Mouse (Mus musculus) MEL (cell line): ENCODE results near the gene Ccdc194. TPM values are rescaled to one million over a fixed set of nuclear protein-coding genes. Genes with fewer than 3 reads are reported as not detected.
A peak's percentile ranks its signal among the peaks of the same experiment; 100 is the strongest.

Experiments
- DNase-seq: peaks from one replicate; pipeline ENCODE4 v3.0.0; 2011; ENCODE audit warnings: low read depth, low spot score
- H3K27ac ChIP-seq: 2 replicates; pipeline ENCODE4 v1.5.1; 2012; ENCODE audit warnings: low read depth, mild to moderate bottlenecking, control low read depth, low read length, moderate library complexity; ENCODE audit not compliant: control insufficient read depth
- H3K27me3 ChIP-seq, 2 experiments: fragments of 150-350 bp in 1 of 2; sonication (generic) in 1 of 2; 2 replicates each; pipeline ENCODE4 v1.6.1; 2012; ENCODE audit warnings: low read length in 2 of 2, mild to moderate bottlenecking in 2 of 2, improper control_type of control experiment in 1 of 2, moderate library complexity in 1 of 2; ENCODE audit not compliant: insufficient read depth in 2 of 2, control insufficient read depth in 1 of 2
- H3K36me3 ChIP-seq, 2 experiments: 2 replicates each; pipeline ENCODE4 v1.6.1; 2012 to 2014; ENCODE audit warnings: low read length in 2 of 2, improper control_type of control experiment in 1 of 2, inconsistent platforms in 1 of 2, mild to moderate bottlenecking in 1 of 2; ENCODE audit not compliant: insufficient read depth in 2 of 2, control insufficient read depth in 1 of 2
- H3K4me1 ChIP-seq, 2 experiments: fragments of 150-350 bp in 1 of 2; sonication (generic) in 1 of 2; 2 replicates each; pipeline ENCODE4 v1.6.1; 2012; ENCODE audit warnings: low read length in 2 of 2, improper control_type of control experiment in 1 of 2, mild to moderate bottlenecking in 1 of 2; ENCODE audit not compliant: insufficient read depth in 2 of 2, control insufficient read depth in 1 of 2
- H3K4me3 ChIP-seq, 2 experiments: fragments of 150-350 bp in 1 of 2; sonication (generic) in 1 of 2; 2 replicates each; pipeline ENCODE4 v1.5.1; 2012; ENCODE audit warnings: low read depth in 2 of 2, low read length in 2 of 2, mild to moderate bottlenecking in 2 of 2, moderate library complexity in 2 of 2, control low read depth in 1 of 2, improper control_type of control experiment in 1 of 2; ENCODE audit not compliant: control insufficient read depth in 1 of 2, insufficient read depth in 1 of 2
- H3K79me2 ChIP-seq: 2 replicates; pipeline ENCODE4 v1.6.1; 2012; ENCODE audit warnings: mild to moderate bottlenecking, low read length, moderate library complexity; ENCODE audit not compliant: control insufficient read depth, poor library complexity, insufficient read depth
- H3K9ac ChIP-seq: 2 replicates; pipeline ENCODE4 v1.6.1; 2012; ENCODE audit warnings: low read depth, mild to moderate bottlenecking, control low read depth, low read length, moderate library complexity; ENCODE audit not compliant: control insufficient read depth, poor library complexity, severe bottlenecking
- H3K9me3 ChIP-seq: fragments of 150-350 bp; sonication (generic); replicated peaks from 2 replicates; pipeline ENCODE4 v1.6.1; 2012; ENCODE audit warnings: mild to moderate bottlenecking, low read length, improper control_type of control experiment, moderate library complexity; ENCODE audit not compliant: insufficient read depth
- CHD1 ChIP-seq: IDR thresholded peaks from 2 replicates; pipeline ENCODE4 v1.6.1; 2012; ENCODE audit warnings: low read depth, mild to moderate bottlenecking, inconsistent platforms, low read length, improper control_type of control experiment
- CHD2 ChIP-seq: IDR thresholded peaks from 2 replicates; pipeline ENCODE4 v1.6.1; 2011; ENCODE audit warnings: low read length, improper control_type of control experiment
- E2F4 ChIP-seq: IDR thresholded peaks from 2 replicates; pipeline ENCODE4 v1.6.1; 2011; ENCODE audit warnings: low read depth, low read length, improper control_type of control experiment, borderline replicate concordance
- ELF1 ChIP-seq: IDR thresholded peaks from 2 replicates; pipeline ENCODE4 v1.6.1; 2014; ENCODE audit warnings: low read depth, mild to moderate bottlenecking, inconsistent platforms, low read length, improper control_type of control experiment, moderate library complexity
- EP300 ChIP-seq, 2 experiments: IDR thresholded peaks; 2 replicates each; pipeline ENCODE4 v1.6.1; 2011; ENCODE audit warnings: improper control_type of control experiment in 2 of 2, low read length in 2 of 2, low read depth in 1 of 2, mild to moderate bottlenecking in 1 of 2
- GATA1 ChIP-seq: IDR thresholded peaks from 2 replicates; pipeline ENCODE4 v1.6.1; 2011; ENCODE audit warnings: low read depth, low read length, improper control_type of control experiment
- MAX ChIP-seq: IDR thresholded peaks from 2 replicates; pipeline ENCODE4 v1.6.1; 2011; ENCODE audit warnings: low read length, improper control_type of control experiment
- MAZ ChIP-seq: IDR thresholded peaks from 2 replicates; pipeline ENCODE4 v1.6.1; 2012; ENCODE audit warnings: low read depth, mild to moderate bottlenecking, inconsistent platforms, low read length, improper control_type of control experiment
- NELFE ChIP-seq: IDR thresholded peaks from 2 replicates; pipeline ENCODE4 v1.6.1; 2011; ENCODE audit warnings: low read depth, low read length, improper control_type of control experiment
- NRF1 ChIP-seq: IDR thresholded peaks from 2 replicates; pipeline ENCODE4 v1.6.1; 2014; ENCODE audit warnings: low read depth, mild to moderate bottlenecking, inconsistent platforms, low read length, improper control_type of control experiment, moderate library complexity; ENCODE audit not compliant: poor library complexity, insufficient read depth, severe bottlenecking
- POLR2A ChIP-seq, 2 experiments: IDR thresholded peaks; 2 replicates each; pipeline ENCODE4 v1.6.1; 2011 to 2012; ENCODE audit warnings: low read length in 2 of 2, mild to moderate bottlenecking in 2 of 2, control low read depth in 1 of 2, improper control_type of control experiment in 1 of 2, low read depth in 1 of 2, moderate library complexity in 1 of 2; ENCODE audit not compliant: control insufficient read depth in 1 of 2, insufficient read depth in 1 of 2, poor library complexity in 1 of 2
- POLR2AphosphoS2 ChIP-seq: IDR thresholded peaks from 2 replicates; pipeline ENCODE4 v1.6.1; 2011; ENCODE audit warnings: low read length, improper control_type of control experiment
- RAD21 ChIP-seq: IDR thresholded peaks from 2 replicates; pipeline ENCODE4 v1.6.1; 2011; ENCODE audit warnings: mild to moderate bottlenecking, low read depth, low read length, improper control_type of control experiment
- RCOR1 ChIP-seq: IDR thresholded peaks from 2 replicates; pipeline ENCODE4 v1.6.1; 2012; ENCODE audit warnings: low read depth, mild to moderate bottlenecking, inconsistent platforms, low read length, improper control_type of control experiment
- SIN3A ChIP-seq: IDR thresholded peaks from 2 replicates; pipeline ENCODE4 v1.6.1; 2012; ENCODE audit warnings: low read length, improper control_type of control experiment, inconsistent platforms
- TBP ChIP-seq: IDR thresholded peaks from 2 replicates; pipeline ENCODE4 v1.8.0; 2011; ENCODE audit warnings: low read depth, low read length, improper control_type of control experiment
- UBTF ChIP-seq: IDR thresholded peaks from 2 replicates; pipeline ENCODE4 v1.6.1; 2012; ENCODE audit warnings: low read depth, mild to moderate bottlenecking, inconsistent platforms, low read length, improper control_type of control experiment, moderate library complexity, borderline replicate concordance; ENCODE audit not compliant: insufficient read depth
- USF1 ChIP-seq: IDR thresholded peaks from 2 replicates; pipeline ENCODE4 v1.6.1; 2014; ENCODE audit warnings: low read depth, mild to moderate bottlenecking, inconsistent platforms, low read length, improper control_type of control experiment, moderate library complexity
- USF2 ChIP-seq, 2 experiments: IDR thresholded peaks; 2 replicates each; pipeline ENCODE4 v1.6.1; 2011 to 2012; ENCODE audit warnings: improper control_type of control experiment in 2 of 2, low read length in 2 of 2, borderline replicate concordance in 1 of 2, inconsistent platforms in 1 of 2, low read depth in 1 of 2, mild to moderate bottlenecking in 1 of 2; ENCODE audit not compliant: insufficient read depth in 1 of 2
- ZMIZ1 ChIP-seq: IDR thresholded peaks from 2 replicates; pipeline ENCODE4 v1.6.1; 2012; ENCODE audit warnings: low read depth, mild to moderate bottlenecking, inconsistent platforms, low read length, improper control_type of control experiment, moderate library complexity
- ZNF384 ChIP-seq: IDR thresholded peaks from 2 replicates; pipeline ENCODE4 v1.6.1; 2012; ENCODE audit warnings: low read depth, mild to moderate bottlenecking, inconsistent platforms, low read length, improper control_type of control experiment
- polyA plus RNA-seq, 2 experiments: library from polyadenylated mRNA; stranded (reverse) in 1 of 2; unstranded in 1 of 2; fragments of >175 nt in 1 of 2; fragments of >200 nt in 1 of 2; gene quantifications; 2 replicates each; pipeline versions ENCODE4 v1.2.1 to v1.2.4; 2012; ENCODE audit warnings: low replicate concordance in 2 of 2, low read depth in 1 of 2; ENCODE audit not compliant: insufficient read length in 2 of 2, insufficient read depth in 1 of 2, missing spikeins in 1 of 2
- total RNA-seq: library from RNA; depleted of rRNA; stranded (reverse); fragments of 300-350 nt; gene quantifications from 2 replicates; pipeline ENCODE4 v1.2.3, GENCODE M21; 2012

Ccdc194 gene
- total and polyA plus RNA-seq, 3 experiments: not detected

- TF ChIP-seq ELF1 (no peak), ZNF384 (no peak), RCOR1 (no peak), TBP (no peak), NRF1 (no peak), SIN3A (no peak), RAD21 (no peak), POLR2AphosphoS2 (no peak), UBTF (no peak), EP300 (IDR thresholded peaks at IDR 0.05; ENCODE audit: low read depth in 1 of 2, low read length in 2 of 2) (no peak), ZMIZ1 (no peak), USF1 (no peak), GATA1 (no peak), MAZ (no peak), MAX (no peak), NELFE (no peak), CHD1 (no peak), USF2 (IDR thresholded peaks at IDR 0.05; ENCODE audit: borderline replicate concordance in 1 of 2, insufficient read depth in 1 of 2, low read depth in 1 of 2, low read length in 2 of 2) (no peak), POLR2A (IDR thresholded peaks at IDR 0.05; ENCODE audit: control insufficient read depth in 1 of 2, insufficient read depth in 1 of 2, low read depth in 1 of 2, low read length in 2 of 2, poor library complexity in 1 of 2) (no peak), E2F4 (no peak)
- Histone ChIP-seq H3K4me1 (no peaks in the 10 kb centered on the region; a peak in 1 of 4 replicates), H3K27ac (no peak within 1 kb of the TSS), H3K9me3 (no peaks in the 10 kb centered on the region), H3K36me3 (no peaks in the 10 kb centered on the region), H3K79me2 (no peaks in the 10 kb centered on the region), H3K4me3 (no peak within 1 kb of the TSS), H3K9ac (no peak within 1 kb of the TSS), H3K27me3 (no peaks in the 10 kb centered on the region; a peak in 1 of 4 replicates)
- DNase-seq: no peak
Observed at GRCm38 (mm10) chr8:71568387-71568937, 43.0 kb upstream of the Ccdc194 start, which contains the start of gene Slc27a1. Gene Slc27a1 (plus strand): TSS chr8:71568882.

GRCm38 (mm10) chr8:71567587-71567986, 42.1 kb upstream of the Ccdc194 start:
- no peaks in the 10 kb centered on the region; a peak in 1 of 4 replicates for H3K4me1 ChIP-seq
- no peaks in the 10 kb centered on the region for H3K79me2 ChIP-seq
- no peak overlapping the region for H3K4me3 ChIP-seq
- TF ChIP-seq CHD2 (no peak), NRF1 (peak; percentile 23; the same call in 1 of the 2 replicates)
- H3K27ac ChIP-seq: no peak overlapping the region
- H3K9me3 ChIP-seq: no peaks in the 10 kb centered on the region
- no peak overlapping the region for H3K9ac ChIP-seq
- no peak for DNase-seq
- H3K36me3 ChIP-seq: no peaks in the 10 kb centered on the region
- H3K27me3 ChIP-seq: no peaks in the 10 kb centered on the region
